Comparison of ENCODE assay signal across 9 mouse cellular contexts in genomic region chr12:104426915-104427314, GRCm38 (mm10). TPM values are rescaled to one million over a fixed set of nuclear protein-coding genes. Genes with fewer than 3 reads are reported as not detected.
DNase-seq lines count a peak whose midpoint lies in the region; ATAC-seq and TF ChIP-seq lines count a peak whose summit lies in the region.
"Had no signal": no experiment of that assay in that cellular context is flagged by ENCODE, and none has a peak within 500 bp of the region (broad histone marks: within the 10 kb centered on the region; RNA-seq: fewer than 3 reads in every experiment).

No protein-coding gene starts in this region.

- DNase-seq in adrenal gland, postnatal 10 days = peak; percentile 49
- no peak for DNase-seq in adrenal gland, postnatal 4 days (ENCODE audit: low spot score in 2 of 2)
- DNase-seq in spleen, adult 2 months (ENCODE audit: low read depth in 1 of 2, low spot score in 2 of 2) = no peak
- no peak for DNase-seq in spleen, adult 12 weeks (ENCODE audit: low spot score)
- DNase-seq in forebrain, embryonic 11.5 days (ENCODE audit: low spot score) = peak; percentile 76
- peak; percentile 18 for DNase-seq in kidney, postnatal 14 days
- peak; percentile 32 for DNase-seq in naive thymus-derived CD4-positive, alpha-beta T cell, adult 2 months (ENCODE audit: low read depth)
- no peak for DNase-seq in urinary bladder, adult 2 months (ENCODE audit: low spot score)

- H3K4me1 ChIP-seq in spleen, adult 2 months (ENCODE audit: control insufficient read depth, insufficient read depth, insufficient read length) = no peaks in the 10 kb centered on the region
- no peaks in the 10 kb centered on the region; the same call in 1 of the 2 replicates for H3K4me1 ChIP-seq in forebrain, embryonic 11.5 days (replicated peaks; ENCODE audit: control insufficient read depth, insufficient read depth, low read length)

- no peaks in the 10 kb centered on the region for H3K9me3 ChIP-seq in forebrain, embryonic 11.5 days (ENCODE audit: control insufficient read depth, low read length)

- no peak overlapping the region for H3K9ac ChIP-seq in forebrain, embryonic 11.5 days (ENCODE audit: low read length)

- H3K27me3 ChIP-seq in spleen, adult 2 months (ENCODE audit: control insufficient read depth, insufficient read depth, low read length) = no peaks in the 10 kb centered on the region
- H3K27me3 ChIP-seq in forebrain, embryonic 11.5 days (ENCODE audit: control insufficient read depth, insufficient read depth, low read length) = no peaks in the 10 kb centered on the region

- H3K27ac ChIP-seq in spleen, adult 2 months (ENCODE audit: insufficient read depth, low read length) = no peak overlapping the region
- H3K27ac ChIP-seq in forebrain, embryonic 11.5 days (ENCODE audit: low read depth, low read length) = no peak overlapping the region

- H3K4me3 ChIP-seq in spleen, adult 2 months (ENCODE audit: extremely low read depth, insufficient read depth, insufficient read length) = no peak overlapping the region
- H3K4me3 ChIP-seq in forebrain, embryonic 11.5 days (ENCODE audit: low read depth, low read length) = no peak overlapping the region

- H3K4me2 ChIP-seq in forebrain, embryonic 11.5 days (ENCODE audit: low read depth, low read length, severe bottlenecking) = no peak overlapping the region

- 6% methylated on average over 7 of the region's 7 CpGs for WGBS in spleen, adult 2 months
- WGBS in forebrain, embryonic 11.5 days = 4% methylated on average over 7 of the region's 7 CpGs

- peak; percentile 61; the same call in 1 of the 2 replicates for TF ChIP-seq CTCF in spleen, adult 2 months (IDR thresholded peaks at IDR 0.05; ENCODE audit: extremely low read depth, insufficient read depth, insufficient read length, insufficient replicate concordance)

- no peak for TF ChIP-seq POLR2A in spleen, adult 2 months (IDR thresholded peaks at IDR 0.05; ENCODE audit: low read depth, low read length)

- H3K36me3 ChIP-seq in spleen, adult 2 months (ENCODE audit: control insufficient read depth, insufficient read depth, low read length) = no peaks in the 10 kb centered on the region
- H3K36me3 ChIP-seq in forebrain, embryonic 11.5 days (ENCODE audit: control insufficient read depth, insufficient read depth, low read length) = no peaks in the 10 kb centered on the region

- peak; percentile 64 for ATAC-seq in forebrain, embryonic 11.5 days (replicated peaks; ENCODE audit: low FRiP score)

RNA-seq across cellular contexts. Expression of gene Serpina3n, which starts 20.4 kb away (rescaled TPM):
- total RNA-seq in adrenal gland, postnatal 10 days (2021) = 100 to 1,000 TPM in 1 of 2 experiments, 10 to 100 TPM in 1; 59.9 to 180 TPM
- 10 to 100 TPM in 1 of 2 experiments, 1 to 10 TPM in 1; 2.4 to 57.1 TPM for total RNA-seq in adrenal gland, postnatal 4 days (2021)
- 15.9 and 31.8 TPM in 2 replicates for polyA plus RNA-seq in spleen, adult 2 months (2012; rRNA removed)
- polyA plus RNA-seq in forebrain, embryonic 11.5 days (2014; fragmentation: Nextera tagmentation; extraction: Ambion mirVana) = not detected in 2 replicates
- 95.8 and 133 TPM in 2 replicates for polyA plus RNA-seq in urinary bladder, adult 2 months (2012; rRNA removed)

RNA-seq across cellular contexts. Expression of gene Gsc, which starts 46.2 kb away (rescaled TPM):
- total RNA-seq in adrenal gland, postnatal 10 days (2021) = under 1 TPM in 1 of 2 experiments, not detected in 1; 0.39 TPM
- total RNA-seq in adrenal gland, postnatal 4 days (2021) = under 1 TPM; 0.31 to 0.39 TPM
- 0.06 TPM in 1 of 2 replicates, not detected in the other for polyA plus RNA-seq in spleen, adult 2 months (2012; rRNA removed)
- polyA plus RNA-seq in forebrain, embryonic 11.5 days (2014; fragmentation: Nextera tagmentation; extraction: Ambion mirVana) = 0.71 and 1.2 TPM in 2 replicates
- 0.04 TPM in 1 of 2 replicates, not detected in the other for polyA plus RNA-seq in urinary bladder, adult 2 months (2012; rRNA removed)
- total RNA-seq: heart, postnatal 36 days had no signal

Comparison
In these comparisons a context has a peak if more than half of its experiments do, and no peak if none do; other contexts are left out.
1. DNase-seq: peak in adrenal gland, postnatal 10 days (single experiment), forebrain, embryonic 11.5 days (single experiment), kidney, postnatal 14 days (single experiment) and naive thymus-derived CD4-positive, alpha-beta T cell, adult 2 months (single experiment); none in adrenal gland, postnatal 4 days (0 of 2), spleen, adult 2 months (0 of 2), spleen, adult 12 weeks (single experiment) and urinary bladder, adult 2 months (single experiment).
2. RNA of gene Serpina3n, which starts 20.4 kb away (polyA plus RNA-seq): 95.8 to 133 TPM in urinary bladder, adult 2 months and 15.9 to 31.8 TPM in spleen, adult 2 months; not detected in forebrain, embryonic 11.5 days; every median in the first group is over 10 times any median in the second.